Mouse (Mus musculus): ENCODE measurements around the gene Bin2. TPM values are rescaled to one million over a fixed set of nuclear protein-coding genes. Genes with fewer than 3 reads are reported as not detected.

Bin2 gene
- polyA plus RNA-seq, 1 experiment from 2014 or later: 2.0 TPM

Small RNAs within 50 kb of the gene (microRNA-seq; reads per million reads assigned to microRNA genes)
- gene Mir6961: not detected

Other genes with a start within 250 kb of the Bin2 start
- gene Gm5475, start 247.4 kb downstream of the Bin2 start, polyA plus RNA-seq (2015; fragmentation: Nextera tagmentation; extraction: Ambion mirVana): 0.06 TPM in 1 of 2 replicates, not detected in the other
- gene Slc11a2, start 244.5 kb downstream of the Bin2 start, polyA plus RNA-seq (2015; fragmentation: Nextera tagmentation; extraction: Ambion mirVana): 22.2 and 23.5 TPM in 2 replicates
- 51.5 and 52.3 TPM in 2 replicates for gene Letmd1, start 200.5 kb downstream of the Bin2 start, polyA plus RNA-seq (2015; fragmentation: Nextera tagmentation; extraction: Ambion mirVana)
- 54.9 and 55.6 TPM in 2 replicates for gene Csrnp2, start 174.1 kb downstream of the Bin2 start, polyA plus RNA-seq (2015; fragmentation: Nextera tagmentation; extraction: Ambion mirVana)
- 30.0 and 33.6 TPM in 2 replicates for gene Tfcp2, start 117.5 kb downstream of the Bin2 start, polyA plus RNA-seq (2015; fragmentation: Nextera tagmentation; extraction: Ambion mirVana)
- gene Pou6f1, start 69.6 kb downstream of the Bin2 start, polyA plus RNA-seq (2015; fragmentation: Nextera tagmentation; extraction: Ambion mirVana): 50.4 and 51.3 TPM in 2 replicates
- 155 and 161 TPM in 2 replicates for gene Dazap2, start 54.2 kb downstream of the Bin2 start, polyA plus RNA-seq (2015; fragmentation: Nextera tagmentation; extraction: Ambion mirVana)
- 1.8 and 2.5 TPM in 2 replicates for gene Smagp, start 32.6 kb downstream of the Bin2 start, polyA plus RNA-seq (2015; fragmentation: Nextera tagmentation; extraction: Ambion mirVana)
- 0.43 and 0.97 TPM in 2 replicates for gene Cela1, start 18.4 kb upstream of the Bin2 start, polyA plus RNA-seq (2015; fragmentation: Nextera tagmentation; extraction: Ambion mirVana)
- 0.13 and 0.27 TPM in 2 replicates for gene Galnt6, start 59.8 kb upstream of the Bin2 start, polyA plus RNA-seq (2015; fragmentation: Nextera tagmentation; extraction: Ambion mirVana)
- 20.7 and 22.8 TPM in 2 replicates for gene Slc4a8, start 92.2 kb upstream of the Bin2 start, polyA plus RNA-seq (2015; fragmentation: Nextera tagmentation; extraction: Ambion mirVana)
- gene Scn8a, start 200.3 kb upstream of the Bin2 start, polyA plus RNA-seq (2015; fragmentation: Nextera tagmentation; extraction: Ambion mirVana): 20.3 and 20.4 TPM in 2 replicates

Data from forebrain, embryonic 15.5 days (tissue).